Mouse (Mus musculus) C2C12 (cell line): ENCODE results near the gene Plcg2.

Experiments
- CEBPB ChIP-seq: IDR thresholded peaks from one replicate; pipeline ENCODE4 v1.6.1; 2011; ENCODE audit warnings: low read depth, mild to moderate bottlenecking, control low read depth, moderate library complexity
- CTCF ChIP-seq: IDR thresholded peaks from one replicate; pipeline ENCODE4 v1.5.1; 2011; ENCODE audit not compliant: control insufficient read depth, insufficient read depth, insufficient read length
- FOSL1 ChIP-seq: IDR thresholded peaks from one replicate; pipeline ENCODE4 v1.8.0; 2011; ENCODE audit warnings: mild to moderate bottlenecking, low read length; ENCODE audit not compliant: poor library complexity, insufficient read depth, severe bottlenecking
- MAX ChIP-seq: IDR thresholded peaks from one replicate; pipeline ENCODE4 v1.6.1; 2011; ENCODE audit warnings: mild to moderate bottlenecking, control low read depth
- MYOD1 ChIP-seq: IDR thresholded peaks from one replicate; pipeline ENCODE4 v1.6.1; 2011; ENCODE audit warnings: low read depth; ENCODE audit not compliant: control insufficient read depth, insufficient read length
- MYOG ChIP-seq: IDR thresholded peaks from one replicate; pipeline ENCODE4 v1.6.1; 2011; ENCODE audit not compliant: control insufficient read depth, insufficient read length; ENCODE audit errors: extremely low read depth
- USF1 ChIP-seq: IDR thresholded peaks from one replicate; pipeline ENCODE4 v1.6.1; 2011; ENCODE audit warnings: low read depth, mild to moderate bottlenecking, control low read depth, moderate library complexity

GRCm38 (mm10) chr8:117545043-117545442 is 47.0 kb downstream of the Plcg2 start:
- TF ChIP-seq MAX (no peak), MYOG (no peak), MYOD1 (no peak), CTCF (no peak), CEBPB (no peak), USF1 (no peak), FOSL1 (no peak)
